Mouse (Mus musculus) cerebellum, adult (tissue): ENCODE results near the gene Ankrd13b.
"Not testable (repeated sequence)": the region's sequence is repeated elsewhere in the genome, so short reads cannot be mapped to it uniquely, and the experiment has no call there.

Source experiments
- ATAC-seq: cut with Nextera tagmentation; 2 replicates; pipeline ENCODE4 v1.9.2; 2017; ENCODE audit warnings: mild to moderate bottlenecking, moderate library complexity, mixed read lengths; ENCODE audit not compliant: insufficient number of reproducible peaks, low FRiP score, low TSS enrichment

Ankrd13b gene

DNA sequence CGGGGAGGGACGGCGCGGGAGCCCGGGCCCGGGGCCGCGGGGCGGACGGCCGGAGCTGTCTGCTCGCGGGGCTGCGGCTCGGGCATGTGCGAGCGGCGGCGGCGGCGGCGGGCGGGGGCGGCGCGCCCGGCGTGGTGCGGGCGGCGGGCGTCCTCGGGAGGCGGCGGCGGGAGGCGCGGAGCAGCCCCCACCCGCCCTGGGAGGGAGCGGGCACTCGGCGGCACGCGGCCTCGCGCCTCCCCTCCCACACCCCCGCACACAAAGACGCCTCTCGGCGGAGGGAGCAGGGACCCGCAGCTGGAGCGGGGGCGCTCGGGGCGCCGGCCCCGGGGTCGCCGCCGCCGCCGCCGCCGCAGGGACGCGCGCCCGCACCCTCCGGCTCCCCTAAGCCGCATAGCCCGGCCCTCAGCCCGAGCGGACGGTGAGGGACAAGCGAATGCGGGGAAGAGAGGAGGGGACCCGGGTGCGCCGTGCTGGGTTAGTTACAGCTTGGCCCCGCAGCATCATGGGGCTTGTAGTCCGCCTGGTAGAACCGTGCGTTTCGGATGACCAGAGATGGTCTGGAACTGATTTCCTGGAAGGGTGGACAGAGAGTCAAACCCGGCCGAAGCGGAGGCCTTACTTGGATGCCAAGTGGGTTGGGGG, at the start of gene Ankrd13b:
Ankrd13b (minus strand) TSS at position 88 of the 645 bp plus-strand sequence.
- peak; percentile 52; the same call in 1 of the 2 replicates for ATAC-seq

DNA sequence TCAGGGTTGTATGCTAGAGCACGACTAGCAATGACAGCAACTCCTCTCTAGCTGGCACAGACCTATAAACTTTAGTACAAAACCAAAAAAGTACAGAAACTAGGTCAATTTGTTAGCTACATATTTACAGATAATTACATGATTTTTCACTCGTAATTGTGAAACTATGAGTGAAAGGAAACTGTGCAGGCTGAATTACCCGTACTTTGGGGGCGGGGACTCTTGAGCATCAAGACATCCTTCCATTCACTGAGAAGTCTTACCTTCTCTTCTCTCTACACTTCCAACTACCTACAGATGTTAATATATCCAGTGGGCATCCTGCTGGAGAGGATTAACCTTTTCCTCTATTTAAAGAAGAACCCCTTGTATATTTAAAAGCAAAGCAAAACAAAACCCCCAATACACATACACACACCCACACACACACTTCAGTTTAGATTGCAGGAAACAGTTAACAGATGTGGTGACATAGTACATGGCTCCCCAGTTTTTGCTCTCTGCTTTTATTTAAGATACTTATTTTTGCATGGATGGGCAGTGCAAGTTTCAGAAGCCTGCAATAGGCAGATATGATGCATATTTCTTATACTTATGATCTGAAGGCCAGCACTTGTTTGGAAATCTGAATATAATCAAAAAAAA, 42.8 kb upstream of the Ankrd13b start:
- ATAC-seq = no peak

DNA sequence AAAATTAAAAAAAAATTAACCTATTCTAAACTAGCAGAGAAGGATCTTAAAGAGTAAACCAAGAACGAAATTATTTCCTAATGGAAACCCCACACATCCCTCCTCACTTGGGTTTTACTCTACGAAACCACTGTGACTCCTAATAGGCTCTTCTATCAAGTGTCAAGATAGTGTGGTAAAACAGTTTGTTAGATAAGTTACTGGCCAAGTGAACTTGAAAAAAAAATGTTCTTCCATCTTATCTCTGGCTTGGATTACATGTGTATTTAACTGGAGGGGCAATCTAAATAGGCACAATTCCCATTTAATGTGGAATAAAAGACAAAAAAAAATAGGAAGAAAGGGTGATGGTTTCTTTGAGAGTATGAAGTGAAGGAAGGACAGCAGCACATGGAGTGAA, 41.4 kb upstream of the Ankrd13b start:
- no peak for ATAC-seq

DNA sequence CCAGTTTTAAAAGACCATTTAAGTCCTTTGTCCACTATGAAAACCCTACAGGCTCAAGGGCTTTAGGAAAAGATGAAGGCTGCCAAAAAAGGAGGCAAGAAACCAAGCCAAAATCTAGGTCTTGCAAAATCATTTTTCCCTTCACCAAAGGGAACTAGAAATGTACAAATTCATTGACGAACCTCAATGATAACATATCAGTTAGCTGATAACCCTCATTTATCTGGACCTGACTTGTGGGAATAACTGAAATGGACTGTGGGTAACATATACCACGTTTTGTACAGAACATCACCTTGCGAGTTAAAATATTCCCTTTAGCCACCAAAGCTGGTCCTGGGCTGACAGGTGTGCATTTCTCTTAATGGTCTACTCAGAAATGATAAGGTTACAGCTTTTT, 40.2 kb upstream of the Ankrd13b start:
- ATAC-seq = no peak

DNA sequence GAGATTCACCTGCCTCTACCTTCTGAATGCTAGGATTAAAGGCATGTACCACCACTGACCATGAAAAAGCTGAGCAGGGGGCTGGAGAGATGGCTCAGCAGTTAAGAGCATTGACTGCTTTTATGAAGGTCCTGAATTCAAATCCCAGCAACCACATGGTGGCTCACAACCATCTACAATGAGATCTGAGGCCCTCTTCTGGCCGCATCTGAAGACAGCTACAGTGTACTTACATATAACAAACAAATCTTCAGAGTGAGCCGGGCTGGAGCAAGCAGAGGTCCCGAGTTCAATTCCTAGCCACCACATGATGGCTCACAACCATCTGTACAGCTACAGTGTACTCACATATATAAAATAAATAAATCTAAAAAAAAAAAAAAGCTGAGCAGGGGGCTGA, 38.9 kb upstream of the Ankrd13b start:
- not testable (repeated sequence) for ATAC-seq

DNA sequence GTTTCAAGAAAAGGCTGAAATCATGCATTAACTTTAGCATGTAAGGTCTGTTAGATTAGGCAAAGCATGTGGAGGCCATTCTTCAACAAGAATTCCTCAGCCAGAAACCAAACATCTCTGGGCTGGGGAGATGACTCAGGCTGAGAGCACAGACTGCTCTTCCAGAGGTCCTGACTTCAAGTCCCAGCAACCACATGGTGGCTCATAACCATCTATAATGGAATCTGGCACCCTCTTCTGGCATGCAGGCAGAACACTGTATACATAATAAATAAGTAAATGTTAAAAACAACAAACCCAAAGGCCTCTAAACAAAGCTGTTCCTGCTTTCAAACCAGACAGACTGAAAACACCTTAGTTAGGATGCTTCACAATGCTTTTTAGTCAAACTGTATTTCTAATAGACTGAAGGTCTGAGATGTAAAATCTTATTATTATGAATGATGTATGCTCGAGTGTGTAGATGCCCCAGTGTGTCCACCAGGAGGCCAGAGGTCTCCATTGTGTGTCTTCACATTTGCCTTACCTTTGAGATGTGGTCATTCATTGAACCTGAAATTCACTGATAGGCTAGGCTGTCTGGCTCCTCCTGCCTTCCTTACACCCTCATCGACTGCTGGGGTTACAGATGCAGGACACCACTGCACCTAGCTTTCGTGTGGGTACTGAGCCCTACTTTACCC, 36.5 kb upstream of the Ankrd13b start:
- ATAC-seq = no peak

DNA sequence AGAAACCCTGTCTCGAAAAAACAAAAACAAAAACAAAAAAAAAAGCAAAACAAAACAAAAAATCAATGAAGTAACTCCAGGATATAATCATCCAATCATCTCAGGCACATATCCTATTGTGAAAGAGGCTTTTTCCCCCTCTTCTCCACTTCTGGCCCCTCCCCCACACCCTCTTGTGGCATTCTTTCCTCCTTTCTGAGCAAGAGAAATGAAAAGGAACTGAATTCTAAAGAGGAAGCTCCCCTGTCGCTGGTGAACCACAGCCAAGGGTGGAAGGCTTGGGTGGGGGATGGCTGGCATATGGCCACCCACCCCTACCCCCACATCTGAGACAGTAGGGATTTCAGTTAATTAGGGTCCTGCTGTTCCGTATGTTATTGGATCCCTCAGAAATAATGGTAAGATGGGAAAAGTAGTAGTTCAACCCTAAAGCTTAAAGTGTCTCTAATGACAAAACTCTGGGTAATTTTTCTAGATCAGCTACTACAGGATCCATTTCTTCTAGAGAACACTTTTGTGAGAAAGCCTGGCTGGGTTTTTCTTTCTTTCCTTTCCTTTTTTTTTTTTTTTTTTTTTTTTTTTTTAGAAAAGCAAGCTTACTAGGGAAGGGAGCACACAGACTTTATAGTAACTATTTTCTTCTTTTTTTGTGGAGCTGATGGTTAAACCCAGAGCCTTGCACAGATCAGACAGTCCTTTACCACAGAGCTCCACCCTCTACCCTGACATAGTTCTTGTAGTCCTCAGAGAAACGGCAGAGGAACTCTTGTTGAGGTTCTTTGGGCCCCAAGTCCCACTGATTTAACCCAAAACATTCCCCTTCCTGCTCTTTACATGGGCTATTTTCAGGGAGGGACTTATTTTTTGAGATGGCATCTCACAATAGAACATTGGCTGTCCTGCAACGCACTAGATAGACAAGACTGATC, 31.4 kb upstream of the Ankrd13b start:
- ATAC-seq = no peak

DNA sequence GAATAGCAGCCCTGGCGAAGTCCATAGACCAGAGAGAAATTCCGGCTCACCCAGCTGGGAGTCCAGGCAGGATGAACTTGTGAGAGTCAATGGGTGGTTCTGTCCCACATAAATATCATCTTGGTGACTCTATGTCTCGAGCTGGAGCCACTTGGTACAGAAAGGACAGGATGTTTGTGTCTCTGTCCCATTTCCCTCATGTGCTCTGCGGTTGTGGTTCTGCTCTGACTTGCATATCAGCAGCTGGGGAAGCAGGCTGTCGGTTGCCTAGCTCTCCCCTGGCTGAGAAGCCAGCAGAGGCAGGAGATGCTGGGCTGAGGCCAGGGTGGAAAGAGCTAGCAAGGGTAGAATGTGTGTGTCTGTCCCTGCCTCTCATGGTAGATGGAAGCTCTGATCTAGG, 29.6 kb upstream of the Ankrd13b start, which contains the start of gene Gm10392:
Gm10392 (minus strand) TSS at position 156 of the 400 bp plus-strand sequence.
- no peak for ATAC-seq

DNA sequence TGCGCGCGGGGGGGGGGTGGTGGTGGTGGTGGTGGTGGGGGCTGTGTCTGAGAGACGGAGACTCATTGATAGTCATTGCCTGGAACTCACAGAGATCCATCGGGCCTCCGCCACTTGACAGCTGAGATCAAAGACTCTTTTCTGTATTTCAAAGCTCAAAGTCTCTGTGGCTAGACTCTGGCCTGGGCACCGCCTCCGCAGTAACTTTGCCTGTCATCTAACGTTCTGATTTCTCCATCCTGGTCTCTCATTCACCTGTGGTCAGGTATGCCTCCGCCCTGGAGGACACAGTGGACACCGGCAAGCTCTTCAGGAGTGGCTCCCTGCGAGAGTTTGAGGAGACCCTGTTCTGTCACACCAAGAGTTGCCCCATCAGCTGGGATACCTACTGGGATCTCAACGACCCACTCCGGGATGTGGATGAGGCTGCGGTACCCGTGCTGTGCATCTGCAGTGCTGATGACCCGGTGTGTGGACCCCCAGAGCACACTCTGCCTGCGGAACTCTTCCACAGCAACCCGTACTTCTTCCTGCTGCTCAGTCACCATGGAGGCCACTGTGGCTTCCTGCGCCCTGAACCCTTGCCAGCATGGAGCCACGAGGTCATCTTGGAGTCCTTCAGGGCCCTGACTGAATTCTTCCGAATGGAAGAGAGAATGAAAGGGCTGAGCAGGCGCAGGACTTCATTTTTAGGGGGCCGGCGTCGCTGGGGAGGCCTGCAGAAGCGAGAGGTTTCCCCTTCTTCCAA, 28.7 kb upstream of the Ankrd13b start:
- no peak for ATAC-seq

DNA sequence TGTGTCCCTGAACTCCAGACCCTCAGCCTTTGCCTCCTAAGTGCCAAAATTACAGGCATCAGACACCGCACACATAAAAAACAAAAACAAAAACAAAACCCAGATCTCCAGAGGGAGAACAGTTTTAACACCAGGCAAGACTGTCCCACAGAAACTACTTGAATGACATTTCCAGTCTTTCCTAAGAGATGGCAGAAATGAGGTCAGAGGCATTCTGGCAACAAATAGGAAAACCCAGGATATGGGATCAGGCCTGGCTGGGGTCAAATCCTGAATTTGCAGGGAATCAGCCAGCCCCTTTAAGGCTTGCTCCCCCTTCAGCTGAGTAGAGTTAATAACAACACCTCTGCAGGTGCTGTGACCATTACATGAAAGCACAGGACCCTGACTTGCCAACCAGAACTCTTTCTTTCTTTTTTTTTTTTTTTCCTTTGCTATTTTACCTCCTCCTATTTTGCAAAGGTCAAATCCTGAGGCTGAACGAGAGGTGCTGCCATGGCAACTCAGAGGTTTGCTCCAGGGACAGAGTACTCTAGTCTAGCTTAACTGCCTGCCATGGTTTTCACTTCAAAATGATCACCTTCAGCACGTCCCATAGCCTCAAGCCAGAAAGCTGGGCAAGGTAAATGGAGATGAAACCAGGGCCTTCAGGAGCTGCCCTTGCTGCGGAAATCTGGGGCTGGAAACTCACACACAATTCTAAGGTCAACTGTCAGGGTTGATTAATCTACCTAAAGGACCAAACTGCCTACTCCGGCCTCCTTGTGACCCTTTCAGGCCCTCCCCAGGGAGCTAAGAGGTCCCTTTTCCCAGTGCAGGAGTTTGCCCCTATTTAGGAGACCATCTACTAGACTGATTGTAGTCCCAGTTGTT, 27.3 kb upstream of the Ankrd13b start:
- ATAC-seq = no peak

DNA sequence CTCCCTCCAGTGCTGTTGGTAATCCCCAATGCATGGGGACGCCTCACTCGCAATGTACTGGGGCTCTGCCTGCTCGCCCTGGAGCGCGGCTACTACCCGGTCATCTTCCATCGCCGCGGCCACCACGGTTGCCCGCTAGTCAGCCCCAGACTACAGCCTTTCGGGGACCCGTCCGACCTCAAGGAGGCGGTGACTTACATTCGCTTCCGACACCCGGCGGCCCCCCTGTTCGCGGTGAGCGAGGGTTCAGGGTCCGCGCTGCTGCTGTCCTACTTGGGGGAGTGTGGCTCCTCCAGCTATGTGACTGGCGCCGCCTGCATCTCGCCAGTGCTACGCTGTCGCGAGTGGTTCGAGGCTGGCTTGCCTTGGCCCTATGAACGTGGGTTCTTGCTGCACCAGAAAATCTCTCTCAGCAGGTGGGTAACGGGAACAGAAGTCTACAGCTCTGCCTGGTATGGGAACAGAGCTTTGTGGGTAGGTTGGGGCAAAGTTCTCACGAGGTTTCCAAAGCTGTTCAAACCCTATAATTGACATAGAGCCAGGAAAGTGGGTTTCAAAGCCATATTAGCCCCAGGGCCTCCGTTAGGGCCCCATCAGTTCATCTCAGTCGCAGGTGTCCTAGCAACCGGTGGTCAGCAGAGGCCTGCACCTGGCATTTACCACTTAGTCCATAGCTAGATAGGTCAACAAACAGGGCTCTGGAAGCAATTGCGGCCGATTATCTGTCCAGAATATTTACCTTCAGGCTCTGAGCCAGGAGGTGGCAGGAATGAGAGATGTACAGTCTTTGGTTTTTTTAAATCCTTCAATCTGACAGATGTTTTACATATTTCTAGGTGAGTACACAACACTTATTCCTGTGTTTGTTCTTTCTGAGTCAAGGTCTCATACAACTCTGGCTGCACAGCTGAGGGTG, 26.4 kb upstream of the Ankrd13b start, which contains the start of gene Trp53i13:
Trp53i13 (minus strand) TSS at position 344 of the 916 bp plus-strand sequence.
- no peak for ATAC-seq

DNA sequence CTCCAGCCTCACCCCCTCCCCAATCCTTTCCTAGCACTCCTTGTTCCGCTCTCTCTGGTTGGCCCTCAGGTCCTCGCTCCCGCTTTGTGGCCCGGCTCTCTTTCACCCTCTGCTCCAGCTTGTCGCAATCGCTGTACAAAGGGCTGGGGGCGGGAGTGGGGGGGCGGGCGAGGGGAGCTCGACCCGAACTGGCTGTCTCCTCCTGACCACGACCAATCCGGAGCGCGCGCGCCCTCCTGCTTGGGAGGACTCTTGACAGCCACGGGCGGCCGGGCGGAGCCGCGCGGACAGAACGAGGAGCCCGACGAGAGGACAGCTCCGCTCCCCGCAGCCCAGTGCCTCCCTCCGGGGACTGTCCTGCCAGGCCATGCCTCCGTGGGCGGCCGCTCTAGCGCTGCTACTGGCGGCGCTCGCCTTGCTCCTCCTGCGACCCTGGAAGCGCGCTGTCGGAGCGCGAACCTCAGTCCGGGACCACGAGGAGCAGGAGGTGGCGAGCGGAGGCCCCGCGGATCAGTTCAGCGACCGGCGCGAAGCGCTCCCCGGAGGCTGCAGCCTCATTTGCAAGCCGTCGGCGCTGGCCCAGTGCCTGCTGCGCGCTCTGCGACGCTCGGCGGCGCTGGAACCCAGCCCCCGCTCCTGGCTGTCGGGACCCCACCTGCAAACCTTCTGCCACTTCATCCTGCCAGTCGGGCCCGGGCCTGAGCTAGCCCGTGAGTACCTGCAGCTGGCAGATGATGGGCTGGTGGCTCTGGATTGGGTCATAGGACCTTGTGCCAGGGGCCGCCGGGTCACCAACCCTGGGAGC, 25.6 kb upstream of the Ankrd13b start, which contains the start of gene Abhd15:
Abhd15 (plus strand) TSS at position 290 of the 805 bp plus-strand sequence.
- ATAC-seq = peak; percentile 42; the same call in 1 of the 2 replicates

DNA sequence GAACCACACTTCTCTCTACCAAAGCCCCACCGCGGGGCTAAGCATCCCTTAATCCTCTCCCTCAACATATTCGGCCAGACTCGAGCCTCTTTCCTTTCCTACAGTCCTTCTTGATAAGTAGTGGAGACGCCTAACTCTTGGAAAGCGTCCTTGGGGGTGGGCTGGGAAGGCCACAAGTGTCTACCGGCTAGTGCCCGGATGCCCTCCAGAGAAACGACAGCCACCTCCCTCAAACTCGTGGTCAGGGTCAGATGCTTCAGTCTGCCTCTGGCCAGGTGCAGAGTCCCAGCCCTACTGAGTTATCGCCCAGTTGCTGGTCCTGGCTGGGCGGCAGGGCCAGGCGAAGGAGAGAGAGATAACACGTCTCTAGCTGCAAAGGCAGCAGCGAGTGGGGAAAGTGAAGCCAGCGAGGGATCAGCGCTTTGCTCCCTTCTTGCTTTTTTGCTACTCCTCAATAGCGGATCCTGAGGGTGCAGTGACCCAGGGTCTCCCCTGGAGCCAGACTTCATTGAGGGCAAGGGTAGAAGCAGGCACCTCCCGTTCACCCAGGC, 24.9 kb upstream of the Ankrd13b start:
- no peak for ATAC-seq

DNA sequence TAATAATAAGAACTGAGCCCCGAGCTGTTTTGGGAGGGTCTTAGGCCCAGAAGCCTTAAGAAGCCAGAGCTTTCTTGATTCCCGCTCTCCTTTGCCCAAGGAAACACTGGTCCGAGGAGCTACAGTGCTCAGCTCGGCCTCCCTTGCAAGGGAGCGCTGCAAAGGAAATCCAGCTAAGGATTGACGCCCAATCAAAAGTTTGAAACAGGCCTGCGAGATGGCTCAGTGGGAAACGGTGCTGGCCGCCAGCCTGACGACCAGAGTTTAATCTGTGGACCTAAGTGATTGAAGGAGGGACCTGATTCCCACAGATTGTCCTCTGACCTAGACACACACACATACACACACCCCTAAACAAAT, 24.3 kb upstream of the Ankrd13b start:
- no peak for ATAC-seq

DNA sequence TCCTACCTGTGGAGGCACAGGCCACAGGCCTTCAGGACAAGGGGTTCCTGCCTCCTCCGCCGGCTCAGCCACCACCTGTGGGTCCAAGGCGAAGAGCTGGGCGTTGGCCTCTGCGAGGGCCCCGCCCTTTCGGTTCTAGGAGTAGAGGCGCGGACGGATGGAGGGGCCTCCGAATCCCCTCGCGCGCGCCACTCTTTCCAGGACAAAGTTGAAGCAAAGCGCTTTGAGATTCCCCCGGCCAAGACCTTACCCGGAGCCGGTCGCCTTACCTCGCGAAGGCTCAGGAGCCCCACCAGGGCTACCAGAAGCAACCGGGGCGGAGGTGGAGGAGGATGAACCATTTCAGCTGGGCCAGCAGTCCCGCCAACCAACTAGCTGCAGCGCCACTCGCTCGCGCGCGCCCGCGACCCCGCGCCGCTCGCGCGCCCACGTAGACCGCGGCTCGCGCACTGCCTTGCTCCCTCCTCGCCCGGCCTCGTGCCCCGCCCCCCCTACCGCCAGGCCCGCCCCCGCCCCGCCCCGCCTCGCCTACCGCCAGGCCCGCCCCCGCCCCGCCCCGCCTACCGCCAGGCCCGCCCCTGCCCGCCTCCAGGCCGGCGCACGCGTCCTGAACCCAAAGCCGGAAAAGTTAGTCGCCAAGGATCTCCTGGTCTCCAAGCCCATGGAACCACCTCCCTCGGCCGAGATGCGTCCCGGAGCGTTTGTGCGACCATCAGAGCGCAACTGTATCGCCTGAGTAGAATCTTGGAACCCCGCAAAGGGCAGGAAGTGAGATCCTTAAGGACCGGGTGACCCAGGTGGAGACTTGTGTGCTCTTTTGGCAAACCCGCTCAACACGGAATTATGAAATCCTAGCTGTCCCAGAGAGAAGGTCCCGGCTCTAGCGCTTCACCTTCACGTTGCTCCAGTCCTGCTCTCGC, 23.7 kb upstream of the Ankrd13b start:
- 0 out of 2 replicates have a peak, but pooled peaks have one; percentile 36 for ATAC-seq
